Mouse (Mus musculus) lung, postnatal 14 days (tissue): ENCODE data around the gene Fam117b.

Experiments used
- DNase-seq: peaks from one replicate; pipeline ENCODE4 v3.0.0; 2021

The Fam117b gene

DNA sequence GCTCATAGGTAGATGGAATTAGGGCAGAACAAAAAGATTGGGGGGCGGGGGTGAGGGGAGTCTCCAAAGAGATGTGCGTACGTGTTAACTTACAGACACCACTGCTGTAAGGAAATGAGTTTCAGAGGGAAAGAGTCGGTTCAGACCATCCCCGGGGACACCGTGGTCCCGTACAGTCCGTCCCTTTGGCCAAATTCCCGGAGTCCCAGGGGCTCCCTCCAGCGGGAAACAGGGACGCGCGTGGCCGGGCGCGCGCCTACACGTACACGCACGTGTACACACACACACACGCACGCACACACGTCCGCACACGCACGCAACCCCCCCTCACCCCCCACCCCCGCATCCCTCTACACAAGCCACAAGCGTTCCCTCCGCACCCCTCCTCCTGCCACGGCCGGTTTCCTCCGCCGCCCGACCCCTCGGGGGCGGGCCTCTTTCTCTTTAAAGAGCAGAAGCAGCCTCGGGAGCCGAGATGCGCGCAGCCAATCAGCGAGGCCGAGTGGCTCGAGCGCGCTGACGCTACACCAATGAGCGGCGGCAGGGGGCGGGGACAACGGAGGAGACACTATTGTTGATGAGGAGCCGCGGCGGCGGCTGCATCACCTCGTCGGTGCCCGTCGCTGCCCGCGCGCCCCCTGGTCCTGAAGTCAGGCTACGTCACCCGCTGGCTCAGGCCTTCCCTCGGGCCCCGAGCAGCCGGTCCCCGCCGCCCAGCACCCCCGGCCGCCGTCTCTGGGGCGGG, at the start of gene Fam117b:
Fam117b (plus strand) TSS at position 594 of the 745 bp plus-strand sequence.
- DNase-seq, result peak; percentile 99

DNA sequence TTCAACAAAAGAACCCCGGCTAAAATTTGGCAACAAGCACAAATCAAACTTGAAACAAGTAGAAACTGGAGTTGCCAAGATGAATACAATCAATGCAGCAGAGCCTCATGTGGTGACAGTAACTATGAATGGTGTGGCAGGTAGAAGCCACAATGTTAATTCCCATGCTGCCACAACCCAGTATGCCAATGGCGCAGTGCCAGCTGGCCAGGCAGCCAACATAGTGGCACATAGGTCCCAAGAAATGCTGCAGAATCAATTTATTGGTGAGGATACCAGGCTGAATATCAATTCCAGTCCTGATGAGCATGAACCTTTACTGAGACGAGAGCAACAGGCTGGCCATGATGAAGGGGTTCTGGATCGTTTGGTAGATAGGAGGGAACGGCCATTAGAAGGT, 44.8 kb upstream of the Fam117b start:
- no peak for DNase-seq

DNA sequence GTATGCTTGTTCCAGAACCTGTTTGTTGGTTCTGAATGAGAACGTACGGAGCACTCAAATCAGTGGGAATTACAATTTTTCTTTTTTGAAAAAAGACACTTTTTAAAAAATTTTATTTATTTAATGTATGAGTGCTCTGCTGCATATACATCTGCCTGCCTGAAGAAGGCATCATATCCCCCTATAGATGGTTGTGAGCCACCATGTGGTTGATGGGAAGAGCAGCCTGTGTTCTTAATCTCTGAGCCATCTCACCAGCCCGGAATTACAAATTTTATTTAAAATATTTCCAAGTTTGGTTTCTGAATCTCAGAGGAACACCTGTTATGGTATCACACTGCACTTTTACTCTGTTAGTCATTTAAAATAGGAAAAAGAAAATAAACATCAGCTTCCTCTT, 38.8 kb upstream of the Fam117b start:
- DNase-seq, result no peak

DNA sequence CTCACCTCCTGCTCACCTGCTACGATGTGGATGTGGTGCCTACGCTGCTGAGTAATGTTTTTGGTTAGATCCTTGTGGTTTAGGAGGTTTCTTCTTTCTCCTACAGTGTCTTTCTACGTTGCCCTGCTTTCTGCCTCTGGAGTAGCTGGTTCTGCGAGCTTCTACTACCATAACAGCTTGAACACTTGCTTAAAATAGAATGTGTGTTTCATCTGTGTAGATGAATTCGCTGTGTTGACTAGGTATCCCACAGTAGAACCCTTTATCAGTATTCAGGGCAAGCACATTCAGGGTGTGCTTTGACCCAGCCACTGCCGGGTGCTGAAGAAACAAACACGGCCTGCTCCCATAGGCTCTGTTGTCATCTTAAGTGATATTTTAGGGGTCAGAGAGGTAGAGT, 34.7 kb upstream of the Fam117b start:
- DNase-seq, result no peak

DNA sequence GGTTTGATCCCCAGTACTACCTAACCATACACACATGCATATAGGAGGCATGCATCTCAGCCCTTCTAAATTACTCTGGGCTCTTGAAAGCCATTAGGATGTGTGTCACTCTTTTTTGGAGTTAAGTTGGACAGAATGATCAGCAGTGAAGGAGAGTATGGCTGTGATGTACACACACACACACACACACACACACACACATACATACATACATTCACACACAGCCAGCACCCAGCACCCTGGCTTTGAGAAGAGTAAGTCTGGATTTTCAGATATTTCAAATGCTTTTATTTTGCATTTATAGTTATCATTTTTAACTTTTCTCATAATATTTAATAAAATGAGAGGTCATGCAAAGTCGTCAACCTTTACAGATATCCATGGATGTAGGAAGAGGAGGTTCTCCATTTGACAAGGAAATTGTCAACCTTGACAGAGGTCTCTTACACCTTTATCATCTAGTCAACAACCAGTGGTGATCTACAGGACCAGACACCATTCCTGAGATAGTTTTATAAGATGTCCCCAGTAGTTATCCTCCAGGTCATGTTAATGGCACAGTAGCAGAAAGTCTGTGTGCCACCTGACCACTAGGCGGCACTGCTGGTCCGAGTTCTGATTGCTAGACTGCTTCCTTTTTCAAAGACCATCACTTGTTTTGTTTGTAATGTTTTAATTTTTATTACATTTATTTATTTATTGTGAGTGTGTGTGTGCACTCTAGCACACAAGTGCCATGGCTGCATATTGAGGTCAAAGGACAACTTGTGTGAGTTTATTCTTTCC, 29.3 kb upstream of the Fam117b start:
- peak; percentile 88 for DNase-seq

DNA sequence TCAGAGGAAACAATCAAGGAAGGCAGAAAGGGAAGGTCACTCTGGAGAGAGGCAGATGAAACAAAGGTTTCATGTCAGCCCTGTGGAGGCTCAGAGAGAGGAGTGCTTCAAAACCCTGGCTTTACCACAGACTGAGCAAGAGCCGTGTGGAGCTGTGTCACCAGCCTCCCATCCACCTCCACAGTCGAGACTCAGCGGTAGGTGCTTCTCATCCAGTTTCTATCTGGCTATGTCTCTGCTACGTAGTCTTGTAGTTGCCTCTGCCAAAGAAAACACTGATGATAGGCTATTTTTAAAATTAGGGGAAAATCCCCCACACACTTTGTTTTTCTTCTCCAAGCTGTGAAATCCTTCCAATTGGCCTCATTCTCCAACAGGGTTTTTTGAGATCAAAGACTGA, 25.9 kb upstream of the Fam117b start:
- no peak for DNase-seq

DNA sequence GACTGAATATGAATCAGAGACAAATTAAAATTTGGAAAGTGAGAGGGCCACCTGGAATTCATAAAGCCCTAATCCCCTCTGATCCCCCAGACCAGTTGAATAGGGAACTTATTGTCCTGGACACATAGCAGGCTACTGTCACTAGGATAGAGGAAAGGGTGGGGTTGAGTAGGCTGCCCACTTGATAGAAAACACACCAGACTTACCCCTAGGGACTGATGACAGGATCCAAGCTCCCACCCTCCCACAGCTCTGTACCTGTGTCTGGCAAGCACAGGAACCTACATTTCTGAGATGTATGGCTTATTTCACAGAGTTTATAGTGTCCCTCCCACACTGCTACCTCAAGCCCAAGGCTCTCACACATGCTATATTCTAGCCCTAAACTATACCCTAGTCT, 24.8 kb upstream of the Fam117b start:
- no peak for DNase-seq

DNA sequence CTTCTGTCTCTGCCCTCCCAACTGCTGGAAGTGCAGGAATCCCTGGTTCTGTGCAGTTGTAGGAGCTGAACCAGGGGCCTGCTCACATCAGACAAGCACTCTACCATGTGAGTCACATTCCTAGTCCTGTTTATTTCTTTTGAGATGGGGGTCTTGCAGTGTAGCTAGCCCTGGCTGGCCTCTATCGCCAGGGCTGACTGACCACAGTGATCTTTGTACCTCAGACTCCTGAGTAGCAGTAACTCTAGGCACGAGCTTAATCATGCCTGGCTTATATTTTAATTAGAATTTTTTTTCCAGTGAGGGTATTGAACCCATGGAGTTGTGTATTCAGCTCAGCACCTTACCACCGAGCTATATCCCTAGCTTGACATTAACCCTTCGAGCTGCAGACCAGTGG, 21.6 kb upstream of the Fam117b start:
- DNase-seq, result no peak

DNA sequence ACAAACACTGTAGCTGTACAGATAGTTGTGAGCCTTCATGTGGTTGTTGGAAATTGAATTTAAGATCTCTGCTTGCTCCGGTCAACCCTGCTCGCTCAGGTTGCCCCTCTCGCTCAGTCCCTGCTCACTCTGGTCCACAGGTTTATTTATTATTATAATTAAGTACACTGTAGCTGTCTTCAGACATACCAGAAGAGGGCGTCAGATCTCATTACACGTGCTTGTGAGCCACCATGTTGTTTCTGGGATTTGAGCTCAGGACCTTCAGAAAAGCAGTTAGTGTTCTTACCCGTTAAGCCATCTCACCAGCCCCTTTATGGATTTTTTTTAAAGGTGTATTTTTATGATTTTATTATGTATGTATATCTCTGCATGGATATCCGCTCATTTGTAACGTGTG, 20.0 kb upstream of the Fam117b start:
- DNase-seq, result no peak

DNA sequence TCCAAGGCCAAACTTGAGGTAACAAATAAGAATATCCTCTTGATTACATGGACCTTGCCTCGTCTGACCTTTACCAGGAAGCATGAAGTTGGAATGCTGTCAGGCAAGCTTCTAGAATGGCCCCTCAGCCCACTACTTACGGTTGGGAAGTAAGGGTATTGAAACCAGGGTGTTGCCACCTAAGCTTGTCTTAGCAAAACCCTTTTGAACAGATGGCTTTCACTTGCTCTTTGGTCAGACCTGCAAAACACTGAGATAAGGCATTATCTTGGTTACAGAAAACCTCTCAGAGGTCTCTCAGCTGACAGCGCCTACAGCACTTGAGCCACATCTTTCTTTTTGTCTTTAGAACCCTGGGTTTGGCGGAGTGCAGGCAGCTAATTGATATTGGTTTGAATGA, 18.8 kb upstream of the Fam117b start:
- DNase-seq, result no peak

DNA sequence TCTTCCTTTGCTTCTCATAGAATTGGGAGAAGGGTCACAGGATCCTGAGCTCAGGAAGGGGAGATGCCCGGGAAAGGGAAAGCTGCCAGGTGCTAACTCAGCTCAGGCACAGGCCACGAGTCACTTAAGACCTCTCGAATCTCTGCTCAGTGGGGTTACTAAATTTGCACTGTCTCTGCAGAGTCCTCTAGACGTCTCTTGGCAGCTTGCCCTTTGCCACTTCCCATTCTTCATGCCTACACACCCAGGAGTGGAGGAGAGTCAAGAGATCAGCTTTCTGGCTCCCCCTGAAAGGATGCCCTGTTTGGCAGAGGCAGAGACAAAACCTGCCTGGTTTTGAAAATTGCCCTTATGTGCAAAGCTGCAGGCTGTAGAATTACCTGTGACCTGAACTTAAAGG, 17.4 kb upstream of the Fam117b start:
- peak; percentile 82 for DNase-seq

DNA sequence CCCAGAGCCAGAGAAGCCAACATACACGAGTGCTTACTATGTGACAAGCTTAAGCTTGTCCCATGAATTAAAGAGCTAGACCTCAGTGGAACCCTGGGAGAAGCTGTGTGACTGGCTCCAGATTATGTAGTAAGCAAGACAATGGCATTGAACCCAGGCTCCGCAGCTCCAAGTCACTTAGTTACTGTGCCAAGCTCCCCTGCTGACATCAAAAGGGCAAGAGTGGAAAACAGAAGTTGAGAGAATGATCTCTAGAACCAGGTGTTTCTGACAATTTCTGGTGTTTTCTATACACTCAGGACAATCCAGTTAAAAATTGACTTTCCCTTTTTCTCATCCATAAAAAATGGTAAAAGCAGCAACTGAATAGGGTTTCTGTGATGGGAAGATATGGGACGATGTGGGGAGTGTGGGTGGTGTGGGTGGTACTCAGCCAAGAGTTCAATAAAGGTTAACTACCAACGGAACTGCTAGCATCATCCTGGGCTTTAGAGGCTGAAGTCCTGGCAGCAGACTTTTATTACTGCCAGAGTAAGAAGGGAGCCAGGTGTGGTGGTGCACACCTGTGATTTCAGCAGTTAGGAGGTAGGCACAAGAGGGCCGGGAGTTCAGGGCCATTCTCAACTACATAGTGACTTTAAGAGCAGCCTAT, 15.5 kb upstream of the Fam117b start:
- no peak for DNase-seq

DNA sequence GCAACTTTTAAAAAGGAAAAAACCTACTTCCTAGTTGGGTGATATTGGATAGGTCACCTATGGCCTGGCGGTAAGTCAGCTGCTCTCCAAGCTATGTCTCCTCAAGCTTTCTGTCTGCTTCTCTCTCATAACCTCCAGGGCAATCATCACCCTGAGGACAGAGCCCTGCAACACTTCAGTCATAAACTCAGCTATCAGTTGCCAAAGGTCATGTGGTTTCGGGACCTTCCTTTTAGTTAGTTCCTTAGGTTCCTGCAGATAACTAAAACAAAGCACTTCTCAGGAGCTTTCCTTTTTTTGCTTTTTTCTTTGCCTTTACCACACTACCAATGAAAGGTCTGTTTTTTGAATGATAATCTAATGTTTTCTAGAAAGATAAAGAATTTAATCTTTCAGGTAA, 13.1 kb upstream of the Fam117b start:
- no peak for DNase-seq

DNA sequence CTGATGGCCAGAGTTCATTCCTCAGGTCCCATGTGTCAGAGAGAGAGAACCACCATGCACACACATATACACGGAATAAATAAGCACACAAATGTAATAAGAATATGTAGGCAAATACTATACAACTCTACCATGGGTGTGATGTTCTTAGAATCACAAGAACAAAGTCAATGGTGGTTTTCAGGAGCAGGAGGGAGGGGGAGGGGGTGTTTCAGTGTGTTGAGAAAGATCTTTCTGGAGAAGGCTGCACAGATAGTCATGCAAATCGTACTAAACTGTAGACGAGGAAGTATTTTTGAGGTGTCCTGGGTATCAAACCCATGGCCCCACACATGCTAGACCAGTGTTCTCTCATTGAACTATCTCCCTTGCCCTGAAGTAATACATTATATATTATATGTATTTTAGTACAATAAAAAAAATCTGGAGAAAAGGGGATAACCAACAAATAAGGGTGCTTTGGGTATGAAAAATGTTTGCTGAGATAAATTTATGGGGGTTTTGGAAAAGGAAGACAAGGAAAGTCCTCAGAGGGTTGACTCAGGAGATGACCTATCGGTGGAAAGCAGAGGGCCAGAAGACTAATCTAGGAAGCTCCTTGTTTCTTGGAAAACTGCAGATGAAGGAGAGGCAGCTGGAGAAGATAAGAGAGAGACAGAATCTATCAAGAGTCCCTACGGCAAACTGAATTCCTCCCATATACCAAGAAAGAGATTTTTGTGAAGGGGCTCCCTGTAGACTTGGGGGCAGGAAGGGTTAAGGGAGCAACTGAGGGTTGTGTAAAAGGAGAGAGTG, 11.5 kb upstream of the Fam117b start:
- DNase-seq, result no peak

DNA sequence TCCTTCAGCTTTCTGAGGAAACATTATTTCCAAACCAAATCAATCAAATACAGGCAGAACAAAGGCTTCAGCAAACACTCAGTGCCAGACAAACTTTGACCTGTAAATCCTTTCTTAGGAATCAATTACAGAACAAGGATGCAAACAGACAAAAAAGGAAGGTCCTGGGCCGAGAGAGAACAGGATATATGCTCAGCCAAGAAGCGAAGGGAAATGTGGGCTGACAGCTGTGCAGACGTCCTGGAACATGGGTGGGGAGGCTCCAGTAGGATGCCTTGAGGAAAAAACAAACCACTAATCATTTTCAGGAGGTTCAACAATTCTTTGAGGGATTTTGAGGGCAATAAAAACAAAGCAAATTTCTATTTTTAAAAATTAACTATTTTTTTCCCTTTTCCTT, 10.2 kb upstream of the Fam117b start:
- peak; percentile 42 for DNase-seq

DNA sequence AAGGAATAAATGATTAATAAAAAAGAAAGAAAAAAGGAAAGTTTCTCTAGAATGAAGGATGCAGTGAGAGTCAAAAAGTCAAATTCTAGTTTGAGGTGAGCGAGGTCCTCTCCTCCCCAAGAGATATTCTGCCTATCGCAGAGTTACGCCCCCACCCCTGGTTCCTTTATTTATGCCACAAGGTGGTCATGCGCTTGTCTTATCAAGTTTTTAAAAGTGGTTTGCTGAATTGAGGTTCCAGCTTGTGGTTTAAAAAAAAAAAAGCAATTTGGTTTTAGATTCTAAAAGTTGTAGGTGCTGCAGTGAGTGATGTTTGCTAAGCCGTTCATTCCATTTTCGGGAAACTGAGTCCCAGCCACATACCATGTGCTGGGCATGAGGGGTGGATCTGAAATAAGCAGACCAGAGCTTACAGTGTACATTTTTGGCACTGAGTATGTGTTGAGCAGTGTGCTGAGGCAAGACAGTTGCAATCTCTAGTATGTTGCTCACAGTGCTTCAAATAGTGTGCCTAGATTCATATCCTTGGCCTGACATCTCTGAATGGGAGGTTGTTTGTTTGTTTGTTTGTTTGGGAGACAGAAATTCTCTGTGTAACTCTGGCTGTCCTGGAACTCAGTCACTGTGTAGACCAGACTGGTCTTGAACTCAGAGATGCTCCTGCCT, 8.0 kb upstream of the Fam117b start:
- no peak for DNase-seq

DNA sequence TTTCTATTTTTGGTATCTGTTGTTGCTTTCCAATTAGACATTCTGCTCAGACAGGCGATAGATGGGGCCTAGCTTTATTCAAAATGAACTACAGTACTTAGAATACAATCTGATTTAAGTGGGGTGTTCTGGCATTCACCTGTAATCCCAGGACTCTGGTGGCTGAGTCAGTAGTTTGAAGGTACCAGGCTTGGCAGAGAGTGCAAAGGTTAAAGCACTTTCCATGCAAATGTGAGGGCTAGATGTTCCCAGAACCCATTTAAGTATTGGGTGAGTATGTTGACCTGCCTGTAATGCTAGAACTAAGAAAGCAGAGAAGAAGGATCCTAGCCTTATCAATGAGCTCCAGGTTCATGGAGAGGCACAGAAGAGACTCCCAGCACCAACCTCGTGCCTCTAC, 6.9 kb upstream of the Fam117b start:
- no peak for DNase-seq

DNA sequence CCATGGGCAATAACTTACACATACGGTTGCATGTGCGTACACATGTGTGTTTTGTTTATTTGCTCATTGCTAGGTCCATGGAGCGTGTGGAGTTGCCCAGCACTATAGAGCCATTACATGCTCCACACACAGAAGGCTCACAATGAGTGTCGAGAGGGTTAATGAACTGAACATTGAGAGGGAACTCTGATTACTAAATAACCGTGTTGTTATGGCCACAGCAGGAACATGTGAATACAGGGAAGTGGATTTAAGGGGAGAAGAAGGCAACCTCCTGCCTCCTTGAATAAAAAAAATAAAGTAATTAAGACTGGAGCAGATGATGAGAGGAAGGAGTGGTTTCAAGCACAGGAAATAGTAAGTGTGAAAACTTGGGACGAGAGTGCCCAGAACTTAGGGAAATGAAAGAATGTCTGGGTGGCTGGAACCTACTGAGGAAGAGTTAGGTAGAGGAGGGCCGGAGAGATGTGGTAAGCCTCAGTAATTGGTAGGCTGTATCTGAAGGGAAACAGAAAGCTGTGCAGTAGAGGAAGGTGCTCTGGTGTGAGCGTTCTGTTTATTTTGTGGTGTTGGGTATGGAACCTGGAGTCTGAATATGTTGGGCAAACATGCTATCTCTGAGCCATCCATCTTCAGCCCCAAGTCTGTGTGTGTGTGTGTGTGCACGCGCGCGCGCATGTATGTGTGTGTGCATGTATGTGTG, 5.8 kb upstream of the Fam117b start:
- no peak for DNase-seq

DNA sequence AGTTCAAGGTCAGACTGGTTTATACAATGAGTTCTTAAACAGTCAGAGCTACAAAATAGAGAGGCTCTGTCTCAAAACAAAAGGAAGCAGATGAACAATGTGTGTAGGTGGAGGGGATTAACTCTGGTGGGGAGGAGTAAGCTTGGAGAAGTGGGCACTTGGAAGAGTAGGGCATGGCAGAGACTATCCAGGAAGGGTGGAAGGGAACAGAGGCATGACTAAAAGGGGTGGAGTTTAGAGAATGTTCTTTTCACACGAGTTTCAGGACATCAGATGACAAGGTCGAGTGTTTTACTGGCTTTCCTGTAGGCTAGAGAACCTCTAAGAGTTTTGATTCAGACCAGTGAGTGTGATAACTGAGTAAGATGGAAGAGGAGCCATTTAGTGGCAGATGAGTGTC, 5.1 kb upstream of the Fam117b start:
- DNase-seq, result no peak

DNA sequence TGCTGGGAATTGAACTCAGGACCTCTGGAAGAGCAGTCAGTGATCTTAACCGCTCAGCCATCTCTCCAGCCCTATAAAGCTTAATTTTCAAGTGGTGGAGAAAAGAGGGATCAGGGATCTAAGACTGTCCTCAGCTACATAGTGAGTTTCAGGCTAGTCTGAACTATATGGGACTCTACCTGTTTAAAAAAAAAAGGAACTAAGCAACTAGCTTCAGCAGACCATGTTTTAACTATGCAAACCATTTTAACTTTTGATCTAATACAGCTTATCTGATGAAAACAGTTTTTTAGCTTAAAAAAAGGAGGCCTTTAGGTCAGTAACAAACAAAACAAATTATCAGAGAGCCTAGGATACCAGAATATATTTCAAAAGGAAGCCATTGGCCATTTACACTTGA, 1.9 kb upstream of the Fam117b start:
- DNase-seq, result no peak

DNA sequence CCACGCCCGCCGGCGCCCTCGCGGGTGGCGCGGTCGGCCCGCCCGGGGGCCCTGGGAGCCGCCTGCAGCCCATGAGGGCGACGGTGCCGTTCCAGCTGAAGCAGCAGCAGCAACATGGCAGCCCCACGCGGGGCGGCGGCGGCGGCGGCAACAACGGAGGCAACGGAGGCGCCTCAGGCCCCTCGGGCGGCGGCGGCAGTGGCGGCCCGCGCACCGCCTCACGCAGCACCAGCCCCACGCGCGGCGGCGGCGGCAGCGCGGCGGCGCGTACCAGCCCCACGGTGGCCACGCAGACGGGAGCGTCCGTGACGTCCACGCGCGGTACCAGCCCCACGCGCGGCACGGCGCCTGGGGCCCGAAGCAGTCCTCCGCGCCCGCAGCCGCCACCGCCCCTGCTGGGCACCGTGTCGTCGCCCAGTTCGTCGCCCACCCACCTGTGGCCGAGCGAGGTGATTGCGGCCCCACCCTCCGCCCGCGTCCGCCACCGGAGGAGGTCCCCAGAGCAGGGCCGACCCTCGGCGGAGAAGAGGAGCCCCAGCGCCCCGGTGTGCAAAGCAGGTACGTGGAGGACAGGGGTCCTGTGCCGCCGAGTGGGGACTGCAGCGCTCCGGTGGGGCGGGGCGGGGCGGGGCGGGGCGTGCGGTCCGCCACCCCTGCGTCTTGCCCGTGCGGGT, 526 bp downstream of the Fam117b start:
- DNase-seq, result peak; percentile 44

DNA sequence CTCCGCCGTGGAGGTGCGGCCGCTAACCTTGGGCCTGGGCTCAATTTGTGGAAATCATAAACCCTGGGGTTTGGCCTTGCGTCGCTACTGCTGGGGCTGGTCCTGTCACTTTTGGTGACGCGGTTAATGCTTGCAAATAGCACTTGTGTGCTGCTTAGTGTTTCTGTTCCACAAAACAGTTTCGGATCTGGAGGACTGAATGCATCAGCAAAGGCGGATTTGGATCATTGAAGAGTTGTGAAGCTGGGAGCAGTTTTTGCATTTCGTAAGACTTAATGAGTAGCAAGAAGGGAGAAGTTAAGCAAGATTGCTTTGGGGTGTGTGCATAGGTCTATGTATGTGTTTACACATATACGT, 1.0 kb downstream of the Fam117b start:
- DNase-seq, result no peak
